Mouse (Mus musculus) monocyte, adult 59 days (primary cell): ENCODE measurements around the gene Axin1. TPM values are rescaled to one million over a fixed set of nuclear protein-coding genes. Genes with fewer than 3 reads are reported as not detected.

Experiments
- total RNA-seq, 2 experiments: library from RNA; stranded (reverse); gene quantifications; one replicate each; pipeline ENCODE4 v1.2.4; 2023

Gene Axin1
- total RNA-seq: 10 to 100 TPM; 49.8 to 53.8 TPM

DNA sequence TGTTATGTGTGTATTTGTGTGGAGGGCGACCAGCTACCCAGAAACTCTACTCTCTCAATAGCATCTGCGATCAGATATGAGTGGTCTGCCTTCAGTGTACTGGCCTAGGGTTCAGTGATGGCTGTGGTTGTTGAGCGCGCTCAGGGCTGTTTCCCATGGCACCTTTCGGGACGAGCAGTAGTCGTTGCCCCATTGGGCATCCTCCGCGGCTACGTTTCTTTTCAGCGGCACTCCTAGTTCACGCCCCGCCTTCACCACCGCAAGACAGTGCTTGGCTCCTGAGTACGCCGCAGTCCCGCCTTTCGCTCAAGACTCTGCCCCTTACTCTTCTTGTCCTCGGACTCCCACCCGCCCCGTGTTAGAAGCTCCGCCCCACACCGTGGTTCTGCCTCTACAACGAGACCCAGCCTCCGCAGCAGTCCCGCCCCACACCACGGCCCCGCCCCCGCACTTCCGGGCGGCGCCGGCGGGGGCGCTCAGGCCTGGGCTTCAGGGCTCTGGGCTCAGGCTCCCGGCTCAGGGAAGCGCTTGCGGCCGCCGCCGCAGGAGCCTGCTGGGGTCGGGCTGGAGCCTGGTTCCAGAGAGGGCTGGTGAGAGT, at the start of gene Axin1:
Gene Axin1 (plus strand): TSS at position 450 of the 598 bp plus-strand sequence.

DNA sequence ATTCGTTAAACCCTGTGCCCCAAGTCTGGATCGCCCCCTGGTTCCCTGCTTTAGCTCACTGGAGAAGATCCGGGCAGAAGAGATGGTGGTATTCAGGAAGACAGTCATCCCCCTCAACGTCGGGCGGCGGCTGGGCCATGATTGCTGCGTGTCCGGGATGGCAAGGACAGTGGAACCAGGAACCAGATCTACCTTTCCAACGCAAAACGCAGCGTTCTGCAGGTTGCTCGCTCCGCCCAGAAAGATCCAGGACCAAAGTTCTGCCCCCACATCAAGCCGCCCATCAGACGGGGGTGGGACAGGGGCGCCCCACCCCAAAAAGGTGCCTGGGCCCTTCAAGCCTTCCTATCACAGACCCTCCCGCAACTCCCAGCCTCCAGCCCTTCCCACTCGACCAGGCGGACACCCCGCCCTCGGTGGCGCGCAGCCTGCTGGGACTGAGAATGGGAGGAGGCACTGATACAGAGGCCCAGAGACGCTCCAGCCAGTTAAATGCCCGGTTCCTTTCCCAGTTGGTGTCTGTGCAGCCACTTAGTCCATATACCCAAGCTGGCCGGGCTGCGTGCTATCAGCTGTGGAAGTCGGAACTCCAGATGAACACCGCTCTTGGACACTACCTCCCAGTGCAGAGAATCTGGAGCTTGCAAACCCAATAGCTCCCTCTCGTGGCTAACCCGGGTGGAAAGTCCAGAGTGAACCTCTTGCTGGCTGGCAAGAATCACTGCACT, 48.4 kb upstream of the Axin1 start, which contains the start of gene Decr2:
Gene Decr2 (minus strand): TSS at position 433 of the 728 bp plus-strand sequence.

DNA sequence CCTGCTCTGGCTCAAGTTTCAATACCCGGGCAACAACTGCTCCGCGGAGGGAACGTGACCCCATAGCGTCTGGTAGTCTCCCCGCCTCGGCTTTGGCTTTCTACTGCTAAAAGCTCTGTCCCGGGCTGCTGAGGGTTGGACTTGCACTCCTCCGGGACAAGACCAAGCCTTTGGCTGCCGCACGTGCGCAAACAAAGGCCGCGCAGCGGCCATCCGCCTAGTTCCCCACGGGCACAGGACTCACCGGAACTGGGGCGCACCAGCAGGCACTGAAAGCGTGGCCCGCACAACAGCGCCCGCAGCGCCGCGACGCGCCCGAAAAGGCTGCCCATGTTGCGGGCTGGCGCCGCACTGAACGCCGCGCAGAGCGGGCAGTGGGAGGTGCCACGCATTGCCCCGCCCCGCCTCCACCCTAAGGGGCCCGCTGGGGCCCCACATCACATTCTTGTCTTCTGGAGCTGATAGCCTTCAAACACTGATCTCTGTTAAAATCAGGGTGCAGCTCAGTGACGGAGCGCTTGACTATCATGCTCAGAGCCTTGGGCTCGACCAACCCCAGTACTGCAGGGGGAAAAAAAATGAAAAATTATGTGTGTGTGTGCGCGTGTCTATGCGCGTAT, 43.3 kb upstream of the Axin1 start, which contains the start of gene Nme4:
Gene Nme4 (minus strand): TSS at position 482 of the 620 bp plus-strand sequence.

DNA sequence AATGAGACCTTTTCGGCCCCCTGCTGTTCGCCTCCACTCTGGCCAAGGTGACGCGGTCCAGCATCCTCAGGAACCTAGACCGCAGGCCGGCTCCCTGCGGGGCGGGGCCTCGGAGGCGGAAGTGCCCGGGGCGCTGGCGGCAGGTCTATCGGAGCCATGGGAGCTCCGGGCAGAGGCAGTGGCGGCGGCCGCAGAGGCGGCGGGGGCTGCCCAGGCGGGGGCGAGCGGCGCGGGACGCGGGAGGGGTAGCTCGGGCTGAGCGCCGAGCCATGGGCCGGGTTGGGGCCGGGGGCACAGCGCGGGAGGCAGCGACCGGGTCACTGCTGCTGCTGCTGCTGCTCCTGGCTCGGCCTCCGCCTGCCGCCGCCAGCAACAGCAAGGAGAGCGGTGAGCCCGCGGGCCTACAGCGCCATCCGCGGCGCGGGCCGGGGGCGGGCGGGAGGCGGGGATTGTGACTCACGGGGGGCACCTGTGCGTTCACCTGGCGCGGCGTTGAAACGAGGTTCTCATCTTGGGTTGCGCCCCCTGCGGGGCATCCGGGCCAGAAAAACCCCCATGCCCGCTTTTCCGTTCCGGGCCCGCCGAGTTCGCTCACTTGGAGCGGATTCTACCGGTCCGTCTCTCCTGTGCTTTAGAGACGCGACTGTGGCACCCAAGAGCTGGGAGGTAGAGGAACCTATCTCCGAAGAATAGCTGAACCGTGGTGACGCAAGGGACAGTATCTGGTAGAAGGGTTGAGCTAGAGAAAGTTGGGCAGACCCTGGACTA, 25.1 kb upstream of the Axin1 start, which contains the start of gene Tmem8:
Gene Tmem8 (plus strand): TSS at position 119 of the 768 bp plus-strand sequence.

DNA sequence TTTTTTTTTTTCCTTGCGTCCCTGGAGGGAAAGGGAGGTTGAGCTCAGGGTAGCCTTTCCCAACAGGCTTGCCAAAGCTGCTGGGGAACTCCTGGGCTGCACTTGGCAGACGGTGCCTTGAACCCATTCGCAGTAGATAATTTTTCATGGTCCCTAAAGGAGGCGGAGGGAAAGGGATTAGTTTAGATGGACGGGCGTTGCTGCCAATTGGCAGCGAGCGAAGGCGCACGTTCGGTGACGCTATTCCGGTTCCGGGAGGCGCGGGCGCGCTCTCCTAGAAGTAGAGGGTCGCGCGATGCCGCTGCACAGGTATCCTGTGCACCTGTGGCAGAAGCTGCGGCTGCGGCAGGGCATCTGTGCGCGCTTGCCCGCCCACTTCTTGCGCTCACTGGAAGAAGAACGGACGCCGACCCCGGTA, 15.2 kb upstream of the Axin1 start, which contains the start of gene Mrpl28:
Gene Mrpl28 (plus strand): TSS at position 234 of the 418 bp plus-strand sequence.

DNA sequence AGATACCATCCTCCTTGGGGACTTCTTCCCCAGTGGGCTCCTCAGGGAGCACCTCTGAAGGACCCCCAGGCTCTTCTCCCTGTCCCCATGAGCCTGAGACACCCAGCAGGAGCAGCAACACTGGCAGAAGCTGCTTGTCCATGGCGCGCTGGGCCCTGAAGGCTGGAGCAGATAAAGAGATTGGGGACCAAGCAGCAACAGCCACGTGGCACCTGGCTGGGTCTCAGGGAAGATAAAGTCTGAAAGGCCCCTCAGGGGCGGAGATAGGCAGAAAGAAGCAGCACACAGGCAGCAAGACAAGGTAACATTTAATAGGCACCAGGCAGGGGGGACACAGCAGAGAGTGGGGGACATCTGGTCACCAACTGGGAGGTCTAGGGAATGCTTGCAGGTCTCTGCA, 60.4 kb downstream of the Axin1 start, which contains the start of gene Pdia2:
Gene Pdia2 (minus strand): TSS at position 196 of the 400 bp plus-strand sequence.

DNA sequence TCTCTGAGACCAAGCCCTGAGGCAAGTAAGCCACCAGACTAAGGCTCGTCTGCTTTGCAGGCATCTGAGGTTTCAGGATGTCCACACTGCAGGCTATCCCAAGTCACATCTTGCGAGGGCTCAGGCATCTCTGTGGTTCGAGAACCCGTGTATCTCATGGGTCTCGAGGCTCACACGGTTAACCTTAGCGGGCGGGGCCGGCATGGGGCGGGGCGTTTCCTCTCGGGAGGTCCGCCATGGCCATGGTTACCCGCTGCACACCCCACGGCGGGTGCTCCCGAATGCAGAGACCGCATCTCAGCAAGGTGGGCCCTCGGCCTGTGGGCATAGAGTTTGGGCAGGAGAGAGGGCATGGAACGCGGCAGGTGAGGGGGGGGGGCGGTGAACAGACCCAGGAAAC, 64.2 kb downstream of the Axin1 start, which contains the start of gene Rgs11:
Gene Rgs11 (plus strand): TSS at position 215 of the 400 bp plus-strand sequence.

DNA sequence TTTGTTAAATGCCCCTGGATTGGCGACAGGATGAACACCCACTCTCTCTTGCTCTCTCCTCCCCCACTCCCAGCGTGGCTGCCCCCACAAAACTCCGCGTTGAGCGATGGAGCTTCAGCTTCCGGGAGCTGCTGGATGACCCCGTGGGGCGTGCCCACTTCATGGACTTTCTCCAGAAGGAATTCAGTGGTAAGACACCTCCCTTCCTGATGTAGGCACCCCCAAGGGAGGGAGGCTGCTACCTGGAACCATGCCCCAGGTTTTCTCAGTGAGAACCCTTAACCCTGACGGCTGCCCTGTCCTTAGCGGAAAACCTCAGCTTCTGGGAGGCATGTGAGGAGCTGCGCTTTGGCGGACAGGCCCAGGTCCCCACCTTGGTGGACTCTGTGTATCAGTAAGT, 69.2 kb downstream of the Axin1 start, which contains the start of gene Arhgdig:
Gene Arhgdig (minus strand): TSS at position 101 of the 400 bp plus-strand sequence.

DNA sequence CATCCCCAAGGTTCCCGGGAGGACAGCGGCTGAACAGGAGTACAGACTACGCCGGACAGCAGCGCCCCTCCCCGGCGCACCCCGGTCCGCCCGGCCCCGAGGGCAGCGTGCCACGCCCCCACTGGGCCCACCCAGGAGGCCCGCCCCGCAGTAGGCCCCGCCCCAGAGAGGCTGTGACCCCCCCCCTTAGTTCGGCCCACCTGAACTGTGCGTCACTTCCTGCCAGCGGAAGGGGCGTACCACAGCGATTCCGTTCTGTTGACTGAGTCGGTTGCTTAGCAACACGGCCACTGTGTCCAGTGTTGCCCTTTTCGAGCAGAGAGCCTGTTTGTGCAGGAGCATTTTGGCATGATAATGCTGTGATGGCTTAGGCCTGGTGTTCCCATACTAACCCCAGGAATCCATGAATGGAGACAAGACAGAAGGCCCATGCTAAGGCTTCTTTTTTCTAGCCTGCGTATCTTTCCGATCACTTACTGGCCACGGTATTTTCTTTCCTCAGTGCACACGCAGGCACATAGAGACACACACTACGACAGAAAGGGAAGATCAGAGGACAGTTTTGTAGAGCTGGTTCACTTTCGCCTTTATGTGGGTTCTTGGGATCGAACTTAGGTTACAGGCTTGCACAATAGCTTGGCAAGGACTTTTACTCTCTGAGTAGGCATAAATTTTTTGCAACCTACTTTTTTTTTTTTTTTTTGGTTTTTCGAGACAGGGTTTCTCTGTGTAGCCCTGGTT, 105.8 kb downstream of the Axin1 start, which contains the start of gene Fam234a:
Gene Fam234a (minus strand): TSS at position 142 of the 741 bp plus-strand sequence.

Other genes starting within 250 kb of the Axin1 start
- 10 to 100 TPM; 16.5 to 18.1 TPM for gene Rab40c, start 219.0 kb upstream of the Axin1 start, total RNA-seq
- 10 to 100 TPM; 46.9 to 60.5 TPM for gene Pigq, start 193.8 kb upstream of the Axin1 start, total RNA-seq
- not detected for gene Nhlrc4, start 193.7 kb upstream of the Axin1 start, total RNA-seq
- gene A930017K11Rik, start 186.1 kb upstream of the Axin1 start, total RNA-seq: not detected
- 10 to 100 TPM; 31.1 to 32.2 TPM for gene Capn15, start 152.9 kb upstream of the Axin1 start, total RNA-seq
- gene Rab11fip3, start 69.1 kb upstream of the Axin1 start, total RNA-seq: 1 to 10 TPM; 5.1 to 6.8 TPM
- gene Decr2, start 48.4 kb upstream of the Axin1 start, total RNA-seq: 1 to 10 TPM; 5.0 to 6.8 TPM
- 1 to 10 TPM; 2.2 to 2.8 TPM for gene Nme4, start 43.1 kb upstream of the Axin1 start, total RNA-seq
- 10 to 100 TPM; 20.9 to 23.1 TPM for gene Tmem8, start 25.4 kb upstream of the Axin1 start, total RNA-seq
- gene Mrpl28, start 15.2 kb upstream of the Axin1 start, total RNA-seq: 10 to 100 TPM; 29.3 to 35.8 TPM
- not detected for gene Pdia2, start 60.4 kb downstream of the Axin1 start, total RNA-seq
- gene Rgs11, start 64.3 kb downstream of the Axin1 start, total RNA-seq: 1 to 10 TPM in 1 of 2 experiments, under 1 TPM in 1; 0.31 to 1.6 TPM
- not detected for gene Arhgdig, start 69.1 kb downstream of the Axin1 start, total RNA-seq
- 100 to 1,000 TPM; 161 to 194 TPM for gene Fam234a, start 105.6 kb downstream of the Axin1 start, total RNA-seq
- gene Luc7l, start 114.2 kb downstream of the Axin1 start, total RNA-seq: 10 to 100 TPM; 50.4 to 53.7 TPM